Mouse (Mus musculus) myocyte (in vitro differentiated cells): ENCODE data around the gene Mx1.

Experiments used
- MAX ChIP-seq: IDR thresholded peaks from one replicate; pipeline ENCODE4 v1.6.1; 2011; ENCODE audit warnings: low read depth, mild to moderate bottlenecking, control low read depth
- POLR2A ChIP-seq: IDR thresholded peaks from one replicate; pipeline ENCODE4 v1.6.1; 2011; ENCODE audit warnings: low read depth, mild to moderate bottlenecking, control low read depth, moderate library complexity; ENCODE audit not compliant: insufficient read length
- TCF12 ChIP-seq: IDR thresholded peaks from one replicate; pipeline ENCODE4 v1.6.1; 2011; ENCODE audit warnings: mild to moderate bottlenecking, control low read depth; ENCODE audit not compliant: poor library complexity, insufficient read depth, severe bottlenecking
- USF1 ChIP-seq: IDR thresholded peaks from one replicate; pipeline ENCODE4 v1.6.1; 2011; ENCODE audit warnings: low read depth, mild to moderate bottlenecking, control low read depth, moderate library complexity

GRCm38 (mm10) chr16:97443670-97444263 is 18.9 kb downstream of the Mx1 start:
- no peak for TF ChIP-seq TCF12
- TF ChIP-seq POLR2A, result no peak
- TF ChIP-seq MAX, result no peak
- no peak for TF ChIP-seq USF1
